Mouse (Mus musculus) adrenal gland, postnatal 14 days (tissue): ENCODE results near the gene Nelfa. TPM values are rescaled to one million over a fixed set of nuclear protein-coding genes. Genes with fewer than 3 reads are reported as not detected.
"Not testable (repeated sequence)": the region's sequence is repeated elsewhere in the genome, so short reads cannot be mapped to it uniquely, and the experiment has no call there.

Source experiments
- DNase-seq: peaks from one replicate; pipeline ENCODE4 v3.0.0; 2021; ENCODE audit warnings: mixed read lengths
- long read RNA-seq, 2 experiments: library from polyadenylated mRNA; stranded (forward); transcript quantifications; one replicate each; pipeline ENCODE4 v2.0.0; 2021
- total RNA-seq: library from RNA; stranded (reverse); gene quantifications from 2 replicates; pipeline ENCODE4 v1.2.3, GENCODE M21; 2021

Gene Nelfa
- total RNA-seq = 18.3 and 23.0 TPM in 2 replicates
- long read RNA-seq, experiment 1, transcript Nelfa-201 (11 exons, 2,580 nt) = major isoform, 54 of 68 reads
- long read RNA-seq, experiment 1, partial matches to known transcripts = 8 of 68 reads
- long read RNA-seq, experiment 1, other reads (novel, unspliced or antisense) = 6 of 68 reads
- long read RNA-seq, experiment 2, transcript Nelfa-201 (11 exons, 2,580 nt) = major isoform, 29 of 34 reads
- long read RNA-seq, experiment 2, partial matches to known transcripts = 4 of 34 reads
- long read RNA-seq, experiment 2, other reads (novel, unspliced or antisense) = 1 of 34 reads

DNA sequence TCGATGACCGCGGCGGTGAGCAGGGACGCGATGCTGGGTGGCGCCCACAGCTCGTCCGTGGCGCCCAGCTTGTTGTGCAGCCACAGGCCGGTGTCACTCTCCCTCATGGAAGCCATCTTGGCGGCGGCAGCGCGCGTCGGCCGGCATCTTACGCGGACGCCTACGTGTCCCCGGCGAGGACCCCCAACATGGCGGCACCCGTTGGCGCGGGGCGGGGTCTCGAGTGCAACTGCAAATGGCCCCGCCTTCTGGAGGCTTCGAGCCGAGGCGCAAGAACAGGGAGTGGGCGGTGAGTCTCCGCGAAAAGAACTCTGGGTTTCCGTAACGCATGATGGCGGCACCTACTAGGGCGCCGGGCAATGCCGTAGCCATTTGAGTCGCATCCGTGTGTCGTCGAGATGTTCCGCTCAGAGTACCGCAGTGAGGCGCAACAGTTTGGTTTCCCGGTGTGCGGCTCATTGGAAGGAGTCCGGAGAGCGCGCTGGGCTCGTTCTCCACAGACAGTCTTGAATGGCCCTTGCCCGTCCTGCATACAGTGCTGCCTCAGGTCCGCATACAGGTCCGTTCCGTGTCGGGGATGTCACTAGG, at the start of gene Nelfa:
Nelfa (minus strand) TSS at position 294 of the 588 bp plus-strand sequence.
- DNase-seq = peak; percentile 99

- peak; percentile 95 for DNase-seq
Observed at GRCm38 (mm10) chr5:33983309-33984121, 47.3 kb upstream of the Nelfa start, which contains the start of gene Gm1673. Gene Gm1673, plus strand, starts transcription at chr5:33983433.

DNA sequence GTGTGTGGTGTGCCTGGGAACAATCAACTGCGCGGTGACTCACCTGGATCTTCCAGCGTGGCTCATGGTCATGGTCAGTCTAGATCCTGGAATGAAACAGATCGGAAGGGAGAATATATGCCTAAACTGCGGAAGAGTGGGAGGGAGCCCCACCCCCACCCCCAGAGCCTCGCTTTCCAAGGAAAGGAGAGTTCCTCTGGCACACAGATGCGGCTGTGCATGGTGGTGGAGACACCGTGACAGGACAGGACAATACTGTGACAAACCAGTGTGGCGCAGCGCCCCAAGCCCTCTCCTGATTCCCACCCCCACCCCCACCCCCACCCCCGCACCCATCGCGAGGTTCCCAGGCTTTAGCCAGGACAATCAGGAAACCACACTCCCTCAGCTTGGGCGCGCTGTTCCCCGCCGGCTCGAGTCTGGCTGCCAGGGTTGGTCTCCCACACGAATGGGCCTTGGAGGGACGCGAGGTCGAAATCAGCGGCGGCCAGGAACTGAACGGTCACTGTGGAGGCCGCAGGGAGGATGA, 46.6 kb upstream of the Nelfa start:
- peak; percentile 61 for DNase-seq

GRCm38 (mm10) chr5:33976267-33976666, 40.1 kb upstream of the Nelfa start:
- DNase-seq = no peak

DNA sequence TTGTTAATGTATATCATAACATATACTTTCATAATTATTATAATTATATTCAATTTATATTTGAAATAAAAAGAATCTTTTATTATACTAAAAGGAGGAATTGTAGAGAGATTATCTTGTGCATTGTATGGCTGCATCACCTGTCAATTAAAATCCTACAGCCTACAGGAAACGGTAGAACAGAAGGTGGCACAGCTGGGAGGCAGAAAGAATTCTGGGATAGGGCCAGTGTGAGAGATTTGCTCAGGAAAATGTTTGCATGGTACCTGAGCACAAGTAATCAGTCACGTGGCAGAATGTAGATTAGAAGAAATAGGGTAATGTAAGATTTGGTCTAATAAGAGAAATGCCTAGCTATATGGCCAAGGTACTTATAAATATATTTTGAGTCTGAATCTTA, 38.5 kb upstream of the Nelfa start:
- no peak for DNase-seq

DNA sequence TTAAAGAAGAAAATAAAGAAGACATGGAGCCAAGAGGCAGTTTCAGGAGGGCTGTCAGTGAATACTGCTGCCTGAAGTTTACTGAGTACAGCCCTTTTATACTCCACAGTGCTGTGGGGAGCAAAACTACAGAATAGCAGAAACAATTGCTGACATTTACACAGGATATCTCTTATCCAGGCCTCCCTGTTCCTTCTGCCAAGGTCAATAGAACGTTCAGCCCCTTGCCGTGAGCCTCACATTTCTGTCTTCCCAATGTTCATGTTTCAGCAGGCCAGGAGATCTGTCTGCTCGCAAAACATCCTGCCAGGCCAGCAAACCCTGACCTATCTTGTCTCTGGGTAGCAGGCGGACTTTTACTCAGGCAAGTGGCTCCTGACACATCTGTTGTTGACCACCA, 23.2 kb upstream of the Nelfa start:
- DNase-seq = no peak

DNA sequence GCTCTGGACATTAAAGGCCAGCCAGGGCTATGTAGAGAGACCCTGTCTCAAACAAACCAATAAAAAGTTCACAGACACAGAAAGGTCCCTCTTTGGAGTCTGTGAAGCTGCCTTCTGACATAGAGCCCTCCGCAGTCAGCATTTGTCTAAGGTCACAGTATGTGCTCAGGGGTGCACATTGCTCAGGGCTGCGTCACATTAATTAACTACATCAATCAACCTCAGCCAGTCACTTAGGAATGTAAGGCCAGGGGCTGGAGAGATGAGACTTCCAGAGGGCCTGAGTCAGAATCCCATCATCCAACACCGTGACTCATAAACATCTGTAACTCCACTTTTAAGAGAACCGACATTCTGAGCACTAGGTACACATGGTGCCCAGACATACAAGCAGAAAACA, 19.7 kb upstream of the Nelfa start:
- peak; percentile 52 for DNase-seq

- peak; percentile 83 for DNase-seq
Observed at GRCm38 (mm10) chr5:33954354-33954753, 18.1 kb upstream of the Nelfa start.

DNA sequence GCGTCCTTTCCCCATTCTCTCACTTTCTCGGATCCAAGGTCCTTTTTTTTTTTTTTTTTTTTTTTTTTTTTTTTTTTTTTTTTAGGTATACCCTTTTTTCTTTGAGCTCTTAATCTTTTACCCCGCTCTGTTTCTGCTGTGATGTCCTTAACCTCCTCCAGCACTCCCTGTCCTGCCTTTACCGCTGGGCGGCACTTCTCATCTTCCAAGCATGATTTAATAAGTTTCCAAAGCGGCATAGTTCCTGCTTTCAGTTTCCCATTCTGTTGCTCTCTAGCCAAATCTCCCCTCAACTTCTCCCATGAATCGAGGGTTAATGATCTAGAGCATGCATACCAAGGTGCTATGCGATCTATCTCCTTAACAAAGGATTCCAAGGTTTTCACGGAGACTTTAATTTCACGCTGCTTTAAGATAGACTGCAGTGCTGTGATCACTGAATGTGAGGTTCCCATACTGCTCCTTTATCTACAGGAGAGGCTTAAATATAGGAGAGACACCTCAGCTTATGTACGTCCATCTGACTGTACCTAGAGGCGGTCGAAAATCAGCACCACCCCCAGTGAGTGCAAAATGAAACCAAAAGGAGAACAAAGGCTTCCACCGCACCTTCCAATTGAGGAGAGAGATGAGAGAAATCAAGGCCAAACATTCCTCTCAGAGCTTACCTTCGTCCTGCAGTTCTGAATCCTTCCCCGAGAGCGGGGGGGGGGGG, 17.4 kb upstream of the Nelfa start:
- DNase-seq = no peak

DNA sequence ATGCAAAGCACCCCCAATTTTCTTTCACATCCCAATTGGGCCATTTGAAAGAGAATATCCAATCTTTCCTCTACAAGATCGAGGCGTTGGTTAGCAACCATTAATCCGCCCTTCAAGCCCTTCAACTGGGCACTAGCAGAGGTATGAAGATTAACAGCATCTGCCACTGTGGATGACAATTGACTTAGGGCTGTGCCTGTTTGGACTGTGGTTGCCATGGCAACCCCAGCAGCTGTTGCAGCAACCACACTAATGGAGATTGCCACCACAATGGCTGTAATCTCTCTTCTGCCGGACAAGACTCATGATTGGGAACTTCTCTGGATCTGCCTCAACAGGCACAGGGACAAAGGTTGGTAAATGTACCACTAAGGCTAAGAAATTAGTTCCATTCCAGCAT, 12.1 kb upstream of the Nelfa start:
- no peak for DNase-seq

DNA sequence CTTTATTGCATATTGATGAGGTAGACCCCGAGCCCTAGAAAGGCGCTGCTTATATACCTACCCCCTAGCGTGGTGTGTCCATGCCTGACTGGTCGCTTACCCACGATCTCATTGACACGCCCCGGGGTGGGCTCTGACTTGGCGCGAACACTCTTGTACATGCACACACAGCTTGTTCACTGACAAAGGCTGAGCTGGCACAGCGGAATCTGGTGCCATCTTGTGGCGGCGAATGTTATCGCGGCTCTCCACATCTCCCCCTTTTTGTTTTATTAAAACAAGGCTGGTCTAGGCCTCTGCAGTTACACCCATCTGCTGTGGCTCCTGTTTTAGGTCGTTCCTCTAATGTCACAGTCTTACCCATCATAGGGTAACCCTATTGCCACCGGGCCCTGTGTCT, 10.8 kb upstream of the Nelfa start:
- DNase-seq = not testable (repeated sequence)

- no peak for DNase-seq
Observed at GRCm38 (mm10) chr5:33938448-33938847, 2.2 kb upstream of the Nelfa start.

DNA sequence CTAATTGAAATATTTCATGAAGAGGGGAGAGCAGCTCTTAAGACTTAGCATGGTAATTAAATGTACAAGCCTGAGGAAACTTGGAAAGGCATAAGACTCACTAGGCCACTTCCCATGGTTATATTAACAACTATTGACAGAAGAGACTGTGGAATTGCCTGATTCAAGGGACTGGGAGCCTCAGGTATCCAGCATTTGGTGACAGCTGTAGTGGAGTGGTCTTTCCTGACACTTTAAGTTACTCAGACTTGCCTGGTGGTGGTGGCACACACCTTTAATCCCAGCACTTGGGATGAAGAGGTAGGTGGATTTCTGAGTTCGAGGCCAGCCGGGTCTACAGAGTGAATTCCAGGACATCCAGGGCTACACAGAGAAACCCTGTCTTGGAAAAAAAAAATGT, 1.0 kb upstream of the Nelfa start:
- no peak for DNase-seq

GRCm38 (mm10) chr5:33935700-33936111, 507 bp downstream of the Nelfa start:
- peak; percentile 73 for DNase-seq

- no peak for DNase-seq
Observed at GRCm38 (mm10) chr5:33934877-33935276, 1.3 kb downstream of the Nelfa start.

DNA sequence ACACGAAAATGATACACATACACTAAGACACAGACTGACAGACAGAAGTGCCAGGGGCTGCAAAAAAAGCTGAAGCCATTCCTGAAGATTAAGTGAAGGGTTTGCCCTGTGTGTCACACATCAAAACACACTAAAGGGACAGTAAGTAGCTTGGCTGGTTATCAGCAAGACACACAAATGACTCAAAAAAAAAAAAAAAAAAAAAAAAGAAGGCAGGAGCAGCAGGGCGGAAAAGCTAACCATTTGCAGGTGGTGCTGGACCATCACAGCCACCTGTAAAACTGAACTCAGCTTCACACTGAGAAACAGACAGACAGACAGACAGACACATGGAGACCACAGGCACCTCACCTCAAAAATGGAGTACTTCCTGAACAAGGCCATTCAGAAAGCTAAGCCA, 2.1 kb downstream of the Nelfa start:
- DNase-seq = no peak

GRCm38 (mm10) chr5:33932413-33932812, 3.8 kb downstream of the Nelfa start:
- no peak for DNase-seq

DNA sequence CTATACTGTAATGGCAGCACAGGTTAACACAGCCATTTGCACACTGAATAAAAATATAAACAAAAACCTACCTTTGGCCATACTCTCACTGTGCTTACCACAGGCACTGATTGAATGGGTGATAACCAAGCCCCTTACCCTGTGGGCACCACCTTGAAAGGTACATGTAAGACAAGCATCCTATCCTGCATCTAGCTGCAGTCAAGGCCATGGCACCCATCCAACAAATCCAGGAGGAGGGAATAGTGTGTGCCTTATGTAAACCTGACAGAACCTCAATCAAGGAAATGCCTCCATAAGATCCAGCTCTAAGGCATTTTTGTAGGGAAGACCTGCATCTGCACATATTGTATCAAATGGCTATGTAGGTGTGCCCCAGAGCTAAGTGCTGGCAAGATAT, 10.0 kb downstream of the Nelfa start:
- peak; percentile 16 for DNase-seq

DNA sequence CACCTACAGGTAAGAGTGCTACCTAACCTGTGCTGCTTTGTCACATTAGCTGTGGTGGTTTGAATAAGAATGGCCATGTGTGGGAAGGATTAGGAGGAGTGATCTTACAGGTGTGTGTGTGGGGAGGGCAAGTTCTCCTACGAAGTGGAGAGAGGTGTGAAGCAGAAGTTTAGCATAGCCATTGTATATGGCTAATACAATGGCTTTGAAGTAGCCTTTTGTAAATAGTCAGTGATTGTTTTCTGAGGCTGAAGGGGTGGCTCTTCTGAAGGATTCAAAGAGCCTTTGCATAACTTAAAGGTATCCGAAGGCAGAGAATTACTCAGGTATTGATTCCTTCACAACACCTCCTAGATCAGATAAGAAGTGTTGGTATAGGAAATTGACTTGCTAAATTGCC, 13.6 kb downstream of the Nelfa start:
- DNase-seq = no peak

DNA sequence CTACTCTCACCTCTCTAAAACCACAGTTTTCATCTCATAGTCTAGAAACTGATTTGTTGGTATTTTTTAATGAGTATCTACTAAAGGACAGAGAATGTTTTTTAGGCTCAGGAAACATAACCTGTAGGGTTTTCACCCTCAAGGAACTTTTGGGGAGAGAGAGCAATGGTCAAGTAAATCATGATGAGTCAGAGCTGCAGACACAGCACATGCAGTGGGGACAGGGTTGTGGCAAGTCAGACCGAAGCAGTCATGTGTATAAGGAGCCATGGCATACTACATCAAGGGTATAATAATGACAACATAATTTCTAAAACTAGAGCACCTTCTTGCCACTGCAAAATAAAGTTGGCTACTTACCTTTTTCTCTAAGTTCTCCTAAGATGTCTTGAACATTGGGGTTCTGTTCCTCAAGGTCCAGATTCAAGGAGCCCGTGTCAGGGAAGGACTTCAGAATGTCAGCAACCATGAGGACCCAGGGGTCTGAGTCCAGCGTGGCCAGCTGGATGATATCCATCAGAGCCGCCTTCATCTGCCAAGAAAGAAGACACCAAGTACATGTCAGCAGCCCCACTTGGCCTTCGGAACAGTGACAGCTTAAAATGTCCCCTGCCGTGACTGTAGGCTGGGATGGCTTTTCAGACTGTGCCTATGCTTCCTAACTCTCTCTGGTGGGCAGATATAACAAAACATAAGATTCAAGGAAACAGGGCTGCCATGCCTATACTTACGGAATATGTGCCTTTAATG, 14.6 kb downstream of the Nelfa start:
- no peak for DNase-seq

GRCm38 (mm10) chr5:33920924-33921323, 15.3 kb downstream of the Nelfa start:
- DNase-seq = no peak

- no peak for DNase-seq
Observed at GRCm38 (mm10) chr5:33920037-33920436, 16.2 kb downstream of the Nelfa start.
